Mouse (Mus musculus) C2C12 (cell line): ENCODE data around the gene Fam107b. TPM values are rescaled to one million over a fixed set of nuclear protein-coding genes. Genes with fewer than 3 reads are reported as not detected.

Experiments
- H3K27me3 ChIP-seq: one replicate; pipeline ENCODE4 v1.6.1; 2011; ENCODE audit not compliant: control insufficient read depth, insufficient read depth, insufficient read length
- H3K36me3 ChIP-seq: one replicate; pipeline ENCODE4 v1.6.1; 2011; ENCODE audit not compliant: control insufficient read depth, insufficient read depth
- H3K4me3 ChIP-seq: one replicate; pipeline ENCODE4 v1.5.1; 2011; ENCODE audit warnings: mild to moderate bottlenecking, control low read depth; ENCODE audit not compliant: poor library complexity, insufficient read depth, severe bottlenecking
- H3K79me2 ChIP-seq: one replicate; pipeline ENCODE4 v1.6.1; 2011; ENCODE audit not compliant: control insufficient read depth, insufficient read depth
- H3K79me3 ChIP-seq: one replicate; pipeline ENCODE4 v1.6.1; 2011; ENCODE audit warnings: low read depth, control low read depth
- H3ac ChIP-seq: one replicate; pipeline ENCODE3; 2011; ENCODE audit warnings: low read depth; ENCODE audit not compliant: control insufficient read depth, insufficient read length
- CEBPB ChIP-seq: IDR thresholded peaks from one replicate; pipeline ENCODE4 v1.6.1; 2011; ENCODE audit warnings: low read depth, mild to moderate bottlenecking, control low read depth, moderate library complexity
- CTCF ChIP-seq: IDR thresholded peaks from one replicate; pipeline ENCODE4 v1.5.1; 2011; ENCODE audit not compliant: control insufficient read depth, insufficient read depth, insufficient read length
- FOSL1 ChIP-seq: IDR thresholded peaks from one replicate; pipeline ENCODE4 v1.8.0; 2011; ENCODE audit warnings: mild to moderate bottlenecking, low read length; ENCODE audit not compliant: poor library complexity, insufficient read depth, severe bottlenecking
- MAX ChIP-seq: IDR thresholded peaks from one replicate; pipeline ENCODE4 v1.6.1; 2011; ENCODE audit warnings: mild to moderate bottlenecking, control low read depth
- MYOD1 ChIP-seq: IDR thresholded peaks from one replicate; pipeline ENCODE4 v1.6.1; 2011; ENCODE audit warnings: low read depth; ENCODE audit not compliant: control insufficient read depth, insufficient read length
- MYOG ChIP-seq: IDR thresholded peaks from one replicate; pipeline ENCODE4 v1.6.1; 2011; ENCODE audit not compliant: control insufficient read depth, insufficient read length; ENCODE audit errors: extremely low read depth
- USF1 ChIP-seq: IDR thresholded peaks from one replicate; pipeline ENCODE4 v1.6.1; 2011; ENCODE audit warnings: low read depth, mild to moderate bottlenecking, control low read depth, moderate library complexity
- polyA plus RNA-seq: library from polyadenylated mRNA; unstranded; fragments of >200 nt; fragmentation: generic; extraction: Trizol; gene quantifications from one replicate; pipeline ENCODE4 v1.2.1, GENCODE M21; 2012; ENCODE audit warnings: missing spikeins

Gene Fam107b
- polyA plus RNA-seq, 1 experiment: 16.6 TPM

DNA sequence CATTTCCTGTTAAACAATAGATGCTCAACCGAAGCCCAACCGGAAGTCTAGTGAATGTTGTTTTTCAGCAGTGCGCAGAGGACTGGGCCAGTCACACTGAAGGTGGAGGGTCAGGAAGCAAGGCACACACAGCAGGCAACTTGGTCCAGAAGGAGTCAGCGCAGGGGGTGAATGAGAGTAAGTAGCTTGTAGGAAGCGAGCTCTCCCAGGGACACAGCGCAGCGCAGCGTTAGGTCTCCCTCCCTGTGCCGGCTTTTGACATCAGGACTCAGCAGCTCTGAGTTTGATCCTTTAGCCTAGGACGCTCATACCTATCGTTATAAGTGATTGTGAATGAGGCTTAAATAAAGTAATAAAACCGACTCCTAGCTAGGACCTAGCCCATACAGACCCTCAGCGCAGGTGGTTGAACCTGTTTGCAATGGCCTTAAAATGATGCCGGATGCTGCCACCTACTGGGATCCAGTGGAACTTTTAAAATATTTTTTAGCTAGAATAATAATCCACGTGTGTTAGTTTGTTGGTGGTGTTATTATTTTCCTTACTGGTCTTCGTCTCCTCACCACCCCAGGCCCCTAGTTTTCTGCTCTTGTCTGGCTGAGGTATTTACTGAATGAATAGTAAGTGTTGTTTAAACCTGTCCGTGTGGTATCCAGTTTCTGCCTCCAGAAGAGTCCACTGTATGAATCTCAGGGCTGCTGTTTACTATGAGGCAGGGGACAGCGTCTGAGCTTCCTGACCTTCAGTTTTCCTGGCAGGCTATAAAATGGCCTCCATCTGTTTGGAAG lies 229.7 kb downstream of the Fam107b start:
- Histone ChIP-seq H3ac (no peak overlapping the region), H3K36me3 (no peaks in the 10 kb centered on the region), H3K79me2 (no peaks in the 10 kb centered on the region), H3K4me3 (no peak overlapping the region), H3K27me3 (no peaks in the 10 kb centered on the region), H3K79me3 (no peaks in the 10 kb centered on the region)
- TF ChIP-seq FOSL1: no peak
- no peak for TF ChIP-seq USF1
- TF ChIP-seq MAX: no peak
- no peak for TF ChIP-seq CTCF
- no peak for TF ChIP-seq CEBPB
- TF ChIP-seq MYOG: no peak
- TF ChIP-seq MYOD1: no peak

DNA sequence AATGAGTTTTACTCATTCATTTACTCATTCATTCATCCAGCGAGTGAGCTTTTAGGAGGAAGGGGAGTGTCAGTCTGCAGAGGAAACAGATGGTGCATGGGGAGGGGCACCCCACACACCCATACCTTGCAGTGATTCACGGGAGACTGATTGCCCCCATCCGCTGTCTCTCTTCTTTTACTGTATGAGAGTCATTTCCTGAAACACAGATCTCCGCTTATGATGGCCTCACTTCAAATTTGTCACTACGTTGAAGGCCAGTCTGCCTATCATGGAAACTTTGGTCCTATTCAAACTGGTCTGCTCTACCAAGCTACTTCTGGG lies 230.2 kb downstream of the Fam107b start:
- H3K79me2 ChIP-seq: no peaks in the 10 kb centered on the region
- no peak overlapping the region for H3K4me3 ChIP-seq
- no peaks in the 10 kb centered on the region for H3K27me3 ChIP-seq
- H3ac ChIP-seq: no peak overlapping the region
- TF ChIP-seq USF1 (no peak), CTCF (no peak), MYOD1 (no peak), FOSL1 (no peak), MYOG (no peak), CEBPB (no peak), MAX (no peak)
- H3K79me3 ChIP-seq: no peaks in the 10 kb centered on the region
- no peaks in the 10 kb centered on the region for H3K36me3 ChIP-seq

DNA sequence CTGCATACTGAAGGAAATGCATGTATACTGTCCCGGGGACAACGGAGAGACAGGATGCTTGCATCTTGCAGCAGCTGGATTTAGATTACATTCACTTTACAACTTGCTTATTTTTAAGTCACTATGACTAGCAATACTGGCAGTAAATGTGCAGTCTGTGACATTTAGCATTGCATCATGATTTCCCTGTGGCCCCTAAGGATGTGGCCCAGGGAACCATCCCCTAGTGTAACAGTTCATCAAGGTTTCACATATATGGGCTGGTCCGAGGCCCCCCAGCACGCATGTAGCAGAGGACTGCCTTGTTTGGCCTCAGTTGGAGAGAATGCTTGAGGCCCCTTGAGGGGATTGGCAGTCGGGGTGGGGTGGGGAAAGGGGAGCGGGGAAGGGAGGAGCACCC lies 235.5 kb downstream of the Fam107b start:
- Histone ChIP-seq H3K27me3 (no peaks in the 10 kb centered on the region), H3K4me3 (no peak overlapping the region), H3ac (no peak overlapping the region), H3K36me3 (no peaks in the 10 kb centered on the region), H3K79me3 (no peaks in the 10 kb centered on the region), H3K79me2 (no peaks in the 10 kb centered on the region)
- TF ChIP-seq MAX (no peak), MYOD1 (no peak), CTCF (no peak), USF1 (no peak), FOSL1 (no peak), CEBPB (no peak), MYOG (no peak)

DNA sequence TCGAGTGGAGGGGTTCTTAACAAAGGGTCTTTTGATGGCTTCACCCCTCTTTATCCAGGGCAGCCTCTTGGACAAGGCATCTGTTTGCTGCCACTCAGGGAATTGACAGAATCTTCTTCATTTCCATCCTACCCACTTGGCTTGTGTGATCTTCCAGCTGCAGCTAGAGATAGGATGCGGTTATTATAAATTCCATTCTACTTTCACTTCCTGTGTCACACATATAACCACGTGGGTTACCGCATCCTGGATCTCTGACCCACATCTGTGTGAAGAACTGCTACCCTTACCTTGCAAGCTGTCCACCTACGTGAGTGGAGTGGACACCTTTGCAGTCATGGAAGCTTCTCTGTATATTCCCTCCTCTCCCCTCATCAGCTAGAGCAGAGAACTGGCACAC lies 240.0 kb downstream of the Fam107b start:
- Histone ChIP-seq H3K79me3 (no peaks in the 10 kb centered on the region), H3K79me2 (no peaks in the 10 kb centered on the region), H3ac (no peak overlapping the region), H3K27me3 (no peaks in the 10 kb centered on the region), H3K36me3 (no peaks in the 10 kb centered on the region), H3K4me3 (no peak overlapping the region)
- TF ChIP-seq CEBPB (no peak), MYOG (no peak), USF1 (no peak), FOSL1 (no peak), MAX (no peak), MYOD1 (no peak), CTCF (no peak)

DNA sequence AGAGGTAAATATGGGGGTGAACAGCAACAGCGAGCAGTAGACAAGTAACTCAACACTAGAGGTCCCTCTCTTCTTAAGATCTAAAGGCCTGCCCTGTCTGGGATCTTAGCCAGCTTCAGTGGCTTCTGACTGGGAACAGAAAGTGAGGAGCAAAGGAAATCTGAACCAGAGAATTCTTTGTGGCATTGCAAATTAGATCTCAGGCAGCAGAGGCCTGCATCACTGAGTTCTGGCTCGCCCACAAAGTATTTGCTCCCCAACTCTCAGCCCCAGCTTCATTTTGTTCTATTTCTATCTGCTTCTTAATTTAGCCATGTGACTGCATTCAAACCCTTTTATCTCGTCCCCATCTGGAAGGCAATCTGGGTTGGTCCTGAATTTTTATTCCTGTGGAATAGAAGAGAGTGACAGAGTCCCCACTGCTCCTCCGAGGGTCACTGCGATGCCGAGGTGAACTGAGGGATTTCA lies 245.9 kb downstream of the Fam107b start:
- Histone ChIP-seq H3K79me2 (no peaks in the 10 kb centered on the region), H3K36me3 (no peaks in the 10 kb centered on the region), H3ac (no peak overlapping the region)

More for the DNA sequence above, 245.9 kb downstream of the Fam107b start:
- Histone ChIP-seq H3K79me3 (no peaks in the 10 kb centered on the region), H3K27me3 (no peaks in the 10 kb centered on the region), H3K4me3 (no peak overlapping the region)
- no peak for TF ChIP-seq CTCF
- no peak for TF ChIP-seq FOSL1
- no peak for TF ChIP-seq MAX
- TF ChIP-seq CEBPB: no peak
- TF ChIP-seq USF1: no peak
- TF ChIP-seq MYOD1: no peak
- TF ChIP-seq MYOG: no peak
